Mouse (Mus musculus): ENCODE measurements around the gene Emx1. TPM values are rescaled to one million over a fixed set of nuclear protein-coding genes. Genes with fewer than 3 reads are reported as not detected.
A peak's percentile ranks its signal among the peaks of the same experiment; 100 is the strongest.
"Not testable (repeated sequence)": the region's sequence is repeated elsewhere in the genome, so short reads cannot be mapped to it uniquely, and the experiment has no call there.

Emx1 gene
- total RNA-seq (2022), result not detected

DNA sequence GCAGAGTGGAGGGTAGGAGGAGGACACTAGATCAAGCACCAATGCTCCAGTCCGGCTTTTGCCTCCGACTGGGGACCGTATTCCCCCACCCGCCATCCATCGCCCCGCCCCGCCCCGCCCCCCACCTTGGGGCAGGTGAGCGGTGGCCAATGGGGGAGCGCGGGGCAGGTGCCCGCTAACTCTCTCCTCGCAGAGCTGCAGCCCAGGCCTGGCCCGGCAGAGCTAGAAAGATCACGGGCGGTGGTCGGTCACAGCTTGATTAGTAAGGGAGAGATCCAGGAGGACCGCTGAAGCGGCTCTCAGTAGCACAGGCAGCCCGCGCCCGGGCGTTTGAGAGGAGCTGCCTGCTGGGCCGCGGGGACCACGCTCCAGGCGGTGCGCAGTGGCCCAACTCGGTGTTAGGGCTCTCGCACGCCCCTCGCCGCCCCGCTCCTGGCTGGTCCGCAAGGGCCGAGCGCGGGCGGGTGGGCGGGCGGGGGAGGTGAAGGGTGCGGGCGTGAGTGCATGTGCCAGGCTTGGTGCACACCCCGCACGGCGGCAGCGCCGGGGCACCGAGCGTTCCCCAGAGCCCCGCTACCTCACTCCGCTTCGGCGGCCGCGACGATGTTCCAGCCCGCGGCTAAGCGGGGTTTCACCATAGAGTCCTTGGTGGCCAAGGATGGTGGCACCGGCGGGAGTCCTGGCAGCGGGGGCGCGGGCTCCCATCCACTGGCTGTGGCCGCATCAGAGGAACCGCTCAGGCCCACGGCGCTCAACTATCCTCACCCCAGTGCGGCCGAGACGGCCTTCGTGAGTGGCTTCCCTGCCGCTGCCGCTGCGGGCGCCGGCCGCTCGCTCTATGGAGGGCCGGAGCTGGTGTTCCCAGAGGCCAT is at the start of gene Emx1:
TSS of gene Emx1 (plus strand) at position 99 of the 872 bp plus-strand sequence.
- no peak for DNase-seq (ENCODE audit: low spot score)

DNA sequence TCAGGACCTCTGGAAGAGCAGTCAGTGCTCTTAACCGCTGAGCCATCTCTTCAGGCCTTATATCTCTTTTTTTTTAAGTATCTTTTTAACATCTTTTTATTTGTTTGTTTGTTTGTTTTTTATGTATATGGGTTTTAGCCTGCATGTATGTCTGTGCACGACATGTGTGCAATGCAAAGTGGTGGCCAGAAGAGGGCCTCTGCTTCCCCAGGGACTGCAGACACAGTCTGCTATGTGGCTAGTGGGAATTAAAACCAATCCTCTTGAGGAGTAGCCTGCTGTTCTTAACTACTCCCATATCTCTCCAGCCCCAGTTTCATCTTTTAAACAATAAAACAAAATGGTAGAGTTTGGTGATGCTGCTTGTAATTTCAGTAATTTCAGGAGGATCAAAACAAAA is 47.7 kb upstream of the Emx1 start:
- no peak for DNase-seq (ENCODE audit: low spot score)

DNA sequence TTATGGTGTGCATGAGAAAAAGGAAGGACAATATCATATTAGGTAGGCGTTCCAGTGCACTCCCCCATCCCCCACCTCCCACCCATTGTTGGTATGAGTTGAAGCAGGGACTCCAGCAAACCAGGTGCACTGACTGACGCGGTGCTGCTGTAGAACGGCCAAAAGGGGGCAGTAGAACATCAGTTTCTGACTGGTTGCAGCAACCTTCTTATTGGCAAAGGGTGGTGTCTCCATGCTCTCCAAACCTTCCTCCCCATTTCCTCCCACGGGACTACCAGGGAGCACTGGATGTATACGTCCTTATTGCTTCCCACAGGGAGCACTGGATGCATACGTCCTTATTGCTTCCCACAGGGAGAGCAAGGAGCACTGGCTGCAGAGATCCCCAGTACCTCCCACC is 46.2 kb upstream of the Emx1 start:
- DNase-seq (ENCODE audit: low spot score), result peak; percentile 63

DNA sequence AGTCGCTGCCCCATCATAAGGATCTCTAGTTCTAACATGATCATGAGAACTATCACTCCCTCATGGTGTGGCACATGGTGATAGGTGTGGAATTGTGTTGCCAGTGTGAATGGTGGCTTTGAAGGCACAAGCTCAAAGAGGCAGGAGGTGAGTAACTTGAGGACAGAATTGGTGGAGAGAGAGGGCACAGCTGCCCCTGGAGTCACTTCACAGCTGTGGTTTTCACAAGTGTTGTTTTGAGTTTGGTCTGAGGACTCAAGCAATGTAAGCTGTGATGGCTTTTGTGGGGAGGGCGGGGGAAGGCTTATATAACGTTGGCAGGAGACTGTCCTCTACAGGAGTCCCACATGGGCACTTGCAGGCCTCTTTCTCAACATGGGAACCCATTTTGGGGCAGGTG is 42.8 kb upstream of the Emx1 start:
- no peak for DNase-seq (ENCODE audit: low spot score)

DNA sequence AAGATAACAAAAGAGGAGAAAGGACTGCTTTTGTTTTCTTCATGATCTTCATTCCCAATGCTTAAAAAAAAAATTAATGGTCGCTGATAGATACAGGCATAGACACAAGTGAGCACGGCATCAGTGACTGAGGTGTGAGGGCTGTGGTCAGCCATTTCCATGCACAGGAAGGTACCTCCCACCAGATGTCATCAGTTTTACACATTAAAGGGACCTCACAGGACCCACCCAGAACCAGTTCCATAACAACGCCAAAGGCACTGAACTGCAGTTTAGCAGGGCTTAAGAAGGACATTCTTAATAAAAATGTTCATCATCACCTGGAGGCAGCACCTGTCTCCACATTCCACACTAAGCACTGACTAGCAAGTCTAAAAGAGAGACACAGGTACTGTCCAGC is 39.6 kb upstream of the Emx1 start:
- no peak for DNase-seq (ENCODE audit: low spot score)

DNA sequence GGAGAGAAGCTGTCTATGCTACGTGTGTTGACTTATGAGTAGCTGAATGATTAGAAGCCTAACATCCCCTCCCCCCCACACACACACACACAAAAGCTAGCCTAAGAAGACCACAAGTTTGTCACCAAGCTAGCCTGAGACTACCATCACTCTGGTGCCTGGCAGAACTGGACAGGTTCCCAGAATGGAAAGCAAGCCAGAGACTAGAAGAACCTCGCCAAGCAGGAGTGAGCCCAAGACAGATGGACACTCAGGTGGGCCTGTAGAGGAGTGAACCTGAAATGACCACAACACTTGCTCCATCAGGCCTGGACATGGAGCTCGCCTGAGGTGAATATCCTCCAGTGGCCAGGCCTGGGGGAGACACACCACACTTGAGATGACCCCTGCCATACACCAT is 36.9 kb upstream of the Emx1 start:
- DNase-seq (ENCODE audit: low spot score), result no peak

DNA sequence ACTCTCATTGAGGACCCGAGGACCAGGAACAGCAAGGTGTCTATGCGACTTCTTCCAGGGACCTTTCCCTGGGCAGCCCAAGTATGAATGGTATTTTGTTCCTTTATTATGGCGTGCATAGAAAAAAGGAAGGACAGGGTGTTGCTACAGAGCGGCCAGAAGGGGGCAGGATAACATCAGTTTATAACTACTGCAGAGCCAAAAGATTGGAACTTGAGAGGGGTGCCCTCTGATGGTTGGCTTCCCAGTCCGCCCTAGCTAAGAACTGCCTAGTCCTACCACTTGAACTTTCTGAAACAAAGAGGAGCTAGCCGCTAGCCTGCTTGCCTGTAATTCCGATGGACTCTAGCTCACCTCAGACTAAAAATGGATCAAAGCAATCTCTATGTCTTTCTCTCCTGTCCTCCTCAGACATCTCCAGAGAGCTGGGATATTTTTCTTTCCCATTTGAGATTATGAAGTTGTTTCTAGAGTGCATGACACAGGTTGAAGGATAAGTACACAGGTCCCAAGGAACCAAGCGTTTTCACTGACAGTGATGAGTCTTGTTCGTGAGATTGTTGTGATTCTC is 33.2 kb upstream of the Emx1 start:
- DNase-seq (ENCODE audit: low spot score), result peak; percentile 66

DNA sequence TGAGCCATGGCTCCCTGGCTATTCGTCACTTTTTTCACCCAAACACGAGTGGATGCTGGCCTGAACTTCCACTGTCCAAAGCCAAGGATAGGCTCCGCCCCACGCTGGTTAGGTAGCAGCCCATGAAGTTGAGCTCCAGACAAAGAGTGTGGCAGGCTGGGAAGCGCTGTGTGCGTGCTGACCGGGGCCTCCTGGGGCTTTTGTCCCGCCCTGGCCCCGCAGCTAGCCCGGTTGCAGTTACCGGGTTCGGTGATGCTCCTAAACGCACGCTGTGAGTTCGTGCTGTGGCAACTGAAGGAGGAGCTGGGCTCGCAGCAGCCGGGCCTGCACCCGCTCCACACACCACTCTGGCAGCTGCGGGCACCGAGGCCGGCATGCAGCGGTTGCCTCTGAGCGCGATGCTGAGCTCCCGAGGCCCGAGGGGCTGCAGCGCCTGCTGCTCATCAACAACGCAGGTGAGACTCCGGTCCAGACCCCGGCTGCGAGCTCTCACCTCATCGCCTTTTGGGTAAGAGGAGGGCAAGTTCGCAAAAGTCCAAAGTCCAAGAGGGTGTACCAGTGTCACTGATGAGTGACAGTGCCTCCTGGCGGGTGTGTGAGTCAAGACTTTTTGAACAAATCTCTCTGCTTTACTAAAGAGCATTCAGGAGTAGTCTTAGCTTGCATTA is 32.2 kb upstream of the Emx1 start:
- DNase-seq (ENCODE audit: low spot score), result no peak

DNA sequence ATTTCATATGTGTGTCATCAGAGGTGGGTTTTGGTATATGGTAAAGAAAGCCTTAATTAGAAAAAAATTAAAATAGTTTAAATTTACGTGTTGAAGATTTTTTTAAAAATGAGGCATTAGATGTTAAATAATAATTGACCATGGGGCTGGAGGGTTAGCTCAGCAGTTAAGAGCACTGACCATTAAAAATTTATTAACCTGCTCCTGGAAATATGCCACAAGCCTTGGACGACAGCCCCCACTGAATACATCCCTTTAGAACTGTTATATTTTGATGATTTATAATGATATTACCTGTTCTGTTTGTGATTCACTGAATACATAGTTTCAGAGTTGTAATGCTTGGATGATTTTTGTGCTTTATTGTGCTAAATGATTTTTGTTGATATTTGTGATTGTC is 30.7 kb upstream of the Emx1 start:
- DNase-seq (ENCODE audit: low spot score), result not testable (repeated sequence)

DNA sequence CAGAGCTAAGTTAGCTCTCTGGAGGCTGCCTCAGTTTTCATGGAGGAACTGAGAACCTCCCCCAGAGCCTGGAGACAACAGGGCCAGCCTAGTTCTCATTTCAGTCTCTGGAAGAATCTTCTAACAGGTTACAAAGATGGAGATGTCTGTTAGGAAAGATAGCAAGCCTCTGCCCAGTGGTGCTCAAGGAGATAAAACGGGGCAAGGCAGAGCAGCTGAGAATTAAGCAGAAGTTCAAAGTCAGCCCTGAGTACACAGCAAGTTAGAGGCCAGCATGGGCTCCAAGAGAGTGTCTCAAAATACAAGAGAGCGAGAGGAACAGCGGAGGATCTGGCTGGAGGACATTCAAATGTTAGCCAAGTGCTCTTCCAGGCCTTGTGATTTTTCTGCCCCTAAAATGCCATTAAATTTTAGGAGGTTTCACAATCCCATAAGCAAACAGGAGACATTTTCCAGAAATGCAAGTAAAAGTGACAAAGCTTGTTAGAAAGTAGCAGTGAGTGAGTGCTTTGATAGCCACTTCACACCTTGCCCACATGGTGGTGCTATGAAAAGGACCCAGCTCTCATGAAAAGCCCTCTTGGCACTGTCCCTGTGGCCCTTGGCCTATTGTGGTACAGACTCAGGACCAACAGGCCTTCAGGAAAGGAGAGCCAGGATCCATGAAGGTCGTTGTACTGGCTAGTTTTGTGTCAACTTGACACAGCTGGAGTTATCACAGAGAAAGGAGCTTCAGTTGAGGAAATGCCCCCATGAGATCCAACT is 29.0 kb upstream of the Emx1 start:
- DNase-seq (ENCODE audit: low spot score), result not testable (repeated sequence)

DNA sequence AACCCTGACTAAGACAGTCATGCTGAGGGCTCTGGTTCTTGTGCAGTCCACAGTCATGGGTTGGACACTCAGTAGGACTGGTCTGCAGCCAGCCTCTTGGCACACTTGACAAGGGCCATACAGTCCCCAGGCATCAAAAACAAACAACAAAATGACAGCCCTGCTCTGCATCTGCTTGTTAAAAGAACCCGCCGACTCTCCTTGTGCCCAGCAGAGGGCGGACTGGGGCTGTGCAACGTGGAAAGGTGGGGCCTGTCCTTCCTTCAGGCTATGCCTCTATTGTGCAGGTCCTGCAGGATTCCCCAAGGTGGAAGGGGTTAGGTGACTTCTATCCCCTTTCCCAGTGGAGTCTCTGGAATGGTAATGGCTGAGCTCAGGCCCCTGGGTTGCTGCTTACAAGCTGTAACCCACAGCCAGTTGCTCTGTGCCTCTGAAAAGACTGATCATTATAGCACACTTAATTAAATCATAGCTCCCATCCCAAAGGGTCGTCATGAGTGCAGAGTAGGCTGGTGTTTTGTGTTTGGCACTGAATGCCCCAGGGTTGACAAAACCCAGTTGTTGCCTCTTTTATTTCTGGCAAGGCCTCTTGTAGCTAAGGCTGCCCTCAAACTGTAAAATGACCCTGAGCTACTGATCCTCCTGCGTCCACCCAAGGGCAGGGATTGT is 28.0 kb upstream of the Emx1 start:
- DNase-seq (ENCODE audit: low spot score), result not testable (repeated sequence)

DNA sequence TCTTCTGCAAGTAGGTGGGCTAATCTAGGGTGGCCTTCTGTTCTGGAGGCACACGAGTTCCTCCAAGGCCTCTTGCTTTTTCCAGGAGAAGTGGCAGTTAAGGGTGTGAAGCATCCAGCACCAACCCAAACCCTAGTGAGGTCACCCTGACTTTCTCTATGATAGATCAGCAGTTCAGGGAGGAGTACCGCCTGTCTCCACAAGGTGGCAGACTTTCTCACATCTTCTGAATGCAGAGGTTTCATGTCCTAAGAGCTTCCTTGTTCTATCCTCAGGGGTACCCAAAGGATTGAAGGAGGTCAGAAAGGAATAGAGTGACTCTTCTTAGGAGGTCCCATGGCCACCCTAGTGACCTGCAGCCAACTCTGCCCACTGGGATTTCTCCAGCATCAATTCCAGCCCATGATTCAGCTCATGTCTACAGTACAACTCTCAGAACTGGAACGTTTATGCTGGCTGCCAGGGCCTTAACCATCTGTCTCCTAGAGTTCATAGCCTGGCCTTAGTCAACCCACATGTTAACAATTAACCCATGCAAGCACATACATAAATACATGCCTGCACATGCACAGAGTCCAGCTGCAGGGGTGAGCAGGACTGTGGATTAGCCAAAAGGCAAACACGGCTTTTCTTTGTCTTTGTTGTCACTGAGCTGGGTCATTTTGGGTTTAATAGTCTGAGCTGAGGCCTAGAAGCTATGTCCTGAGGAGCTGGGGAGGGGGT is 26.9 kb upstream of the Emx1 start:
- DNase-seq (ENCODE audit: low spot score), result peak; percentile 67

DNA sequence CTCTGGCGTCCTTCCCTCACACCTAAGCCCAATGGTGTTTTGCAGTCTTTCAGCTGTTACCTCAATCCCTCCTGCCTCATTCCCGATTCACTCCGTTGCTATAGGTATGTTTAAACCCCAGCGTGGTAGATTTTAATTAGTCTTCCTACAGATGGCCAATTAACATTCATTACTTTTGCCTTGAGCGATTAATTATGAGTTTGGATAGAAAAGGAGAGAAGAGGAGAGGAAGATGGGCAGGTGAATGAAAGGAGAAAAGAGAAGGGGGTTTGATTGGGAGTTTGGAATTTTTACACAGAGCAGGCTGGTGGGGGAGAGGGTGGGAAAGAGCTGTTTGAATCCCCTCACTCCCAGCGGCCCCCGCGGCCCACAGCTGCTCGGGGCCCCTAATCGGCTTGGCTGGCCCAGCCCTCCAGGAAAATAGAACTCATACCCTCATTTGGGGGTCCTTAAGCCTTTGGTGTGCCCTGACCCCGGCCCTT is 21.8 kb upstream of the Emx1 start:
- no peak for DNase-seq (ENCODE audit: low spot score)

DNA sequence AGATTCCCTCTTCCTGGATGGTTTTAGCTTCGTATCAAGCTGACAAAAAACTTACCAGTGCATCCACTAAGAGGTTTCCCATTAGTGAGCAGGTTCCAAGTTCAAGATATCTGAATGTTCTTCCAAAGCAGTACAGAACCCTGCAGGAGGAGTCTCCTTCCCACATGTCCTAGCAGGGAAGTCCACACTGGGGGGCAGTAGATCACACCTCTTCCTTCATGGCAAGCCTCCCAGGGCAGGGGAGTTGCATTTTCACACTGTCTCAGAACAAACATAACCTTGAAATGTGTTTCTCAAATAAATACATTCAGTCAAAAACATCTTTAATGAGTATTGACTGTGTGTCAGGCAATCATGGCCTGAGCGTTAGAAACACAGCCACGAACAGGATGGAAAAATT is 7.7 kb upstream of the Emx1 start:
- no peak for DNase-seq (ENCODE audit: low spot score)

DNA sequence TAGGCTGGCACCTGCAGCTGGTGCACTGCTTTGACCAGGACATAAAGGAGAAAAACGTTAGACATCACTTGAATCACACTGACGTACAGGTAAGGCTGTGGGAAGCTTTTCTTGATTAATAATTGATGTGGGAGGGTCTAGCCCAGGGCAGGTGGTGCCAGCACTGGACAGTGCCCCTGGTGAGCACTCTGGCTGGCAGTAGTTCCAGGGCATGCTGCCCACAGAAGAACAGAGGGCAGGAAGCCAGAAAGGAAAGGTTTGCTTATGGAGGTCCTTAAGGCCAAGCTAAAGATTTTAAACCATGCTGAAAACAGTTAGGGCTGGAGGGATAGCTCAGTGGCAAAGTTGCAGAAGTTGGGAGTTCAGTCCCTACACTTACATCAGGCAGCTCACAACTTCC is 7.2 kb upstream of the Emx1 start:
- DNase-seq (ENCODE audit: low spot score), result no peak

DNA sequence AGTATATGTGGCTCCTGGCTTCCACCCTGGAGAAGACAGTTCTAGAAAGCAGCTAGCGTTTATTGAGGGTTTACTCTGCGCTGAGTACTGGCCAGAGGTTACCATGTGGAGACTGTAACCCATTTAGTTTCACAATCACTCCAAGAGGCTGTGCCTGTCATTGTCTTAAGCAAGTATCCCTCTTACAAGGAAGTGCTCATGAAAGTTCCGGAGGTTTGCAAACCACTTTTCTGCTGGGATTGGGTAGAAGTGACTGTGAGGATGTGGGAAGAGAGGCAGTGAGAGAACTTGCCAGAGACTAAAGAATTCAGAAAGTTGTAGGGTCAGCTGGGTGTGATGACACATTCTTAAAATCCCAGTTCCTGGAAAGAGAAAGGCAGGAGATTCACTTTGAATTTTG is 3.3 kb upstream of the Emx1 start:
- DNase-seq (ENCODE audit: low spot score), result no peak

DNA sequence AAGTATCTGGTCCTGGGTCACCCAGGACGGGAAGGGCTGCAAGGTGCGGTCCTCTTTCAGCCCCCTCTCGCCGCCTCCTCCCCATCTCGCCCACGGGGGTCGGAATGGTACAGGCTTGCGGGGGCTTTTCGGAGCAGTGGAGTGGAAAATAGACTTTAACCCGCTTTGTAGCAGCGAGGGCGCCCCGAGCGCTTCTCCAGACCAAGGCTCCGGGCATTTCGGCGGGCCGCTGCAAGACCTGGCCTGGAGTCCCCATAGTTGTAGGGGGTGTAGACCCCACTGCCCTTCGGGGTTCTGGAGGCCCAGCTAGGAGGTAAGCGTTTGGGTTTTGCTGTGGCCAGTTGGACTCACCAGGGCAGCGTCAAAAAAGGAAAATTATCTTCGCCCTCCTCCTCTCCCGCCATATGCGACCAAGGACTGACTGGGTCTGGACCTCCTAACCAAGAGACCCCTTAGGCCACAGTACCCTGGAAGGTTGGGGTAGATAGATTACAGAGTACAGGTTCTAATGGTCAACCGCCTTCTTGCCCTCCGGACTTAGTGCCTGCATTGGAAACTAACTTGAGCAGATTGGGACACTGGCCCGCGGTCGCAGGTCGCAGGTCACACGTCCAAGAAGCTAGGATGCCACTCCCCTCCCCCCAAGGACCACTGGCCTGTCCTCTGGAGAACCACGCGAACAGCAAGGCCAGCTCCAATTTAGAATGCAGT is 1.1 kb upstream of the Emx1 start:
- no peak for DNase-seq (ENCODE audit: low spot score)

DNA sequence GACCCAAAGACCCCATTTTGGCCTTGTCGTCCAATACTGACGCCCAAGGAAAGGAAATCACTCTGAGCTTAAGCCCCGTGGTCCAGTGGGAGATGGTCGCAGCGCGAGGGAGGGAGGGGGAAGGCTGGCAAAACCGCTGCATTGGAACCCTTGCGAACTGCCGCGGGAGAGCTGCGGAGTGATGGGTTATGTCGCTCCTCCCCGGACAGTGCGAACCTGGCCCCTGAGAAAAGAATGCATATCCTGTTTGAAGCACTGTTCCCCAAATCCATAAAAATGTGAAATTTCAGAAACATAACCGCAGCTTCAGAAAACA is 536 bp upstream of the Emx1 start:
- DNase-seq (ENCODE audit: low spot score), result no peak

DNA sequence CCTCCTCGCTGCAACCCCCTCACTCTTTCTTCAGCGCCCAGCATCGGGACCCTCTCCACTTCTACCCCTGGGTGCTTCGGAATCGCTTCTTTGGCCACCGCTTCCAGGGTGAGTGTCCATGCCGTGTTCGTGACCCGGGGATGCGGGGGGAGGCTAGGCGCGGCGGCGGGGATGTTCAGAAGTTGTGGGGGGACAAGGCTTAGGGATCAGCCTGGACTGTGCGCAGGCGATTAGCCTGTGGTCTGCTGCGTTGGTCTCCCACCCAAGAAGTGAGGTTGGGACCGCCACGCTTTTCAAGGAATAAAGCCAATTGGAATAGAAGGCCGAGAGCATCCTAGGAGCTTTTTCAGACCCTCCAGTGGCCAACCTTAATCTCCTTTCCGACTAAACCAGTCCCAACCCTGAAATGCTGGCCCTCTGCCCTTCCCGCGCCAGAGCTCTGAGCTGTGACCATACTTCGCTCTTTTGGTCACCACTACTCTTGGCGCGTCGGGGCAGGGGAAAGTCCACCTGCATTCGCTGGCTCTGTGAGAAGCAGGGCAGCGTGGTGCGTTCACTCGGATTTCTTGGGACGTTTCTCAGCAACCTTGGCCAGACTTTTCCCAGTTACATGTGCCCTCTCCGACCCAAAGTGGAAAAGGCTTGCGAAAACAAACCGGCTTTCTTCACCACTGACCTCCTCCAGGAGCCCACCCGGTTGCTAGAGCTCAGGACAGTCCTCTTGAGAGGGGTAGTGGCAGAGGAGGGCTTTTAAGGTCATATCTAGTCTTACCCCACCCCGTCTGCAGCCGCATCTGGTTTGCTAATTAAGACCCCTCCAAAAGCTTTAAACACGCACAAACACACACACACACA is 1.2 kb downstream of the Emx1 start:
- no peak for DNase-seq (ENCODE audit: low spot score)
